Mouse (Mus musculus) thymus, adult 2 months (tissue): ENCODE results near the gene Gm28308. TPM values are rescaled to one million over a fixed set of nuclear protein-coding genes. Genes with fewer than 3 reads are reported as not detected.

Experiments used
- DNase-seq: peaks from one replicate; pipeline ENCODE4 v3.0.0; 2021
- H3K27ac ChIP-seq: fragments of 200-500 bp; 2 replicates; pipeline ENCODE4 v1.5.1; 2012; ENCODE audit warnings: low read length, control low read depth; ENCODE audit not compliant: control insufficient read depth, insufficient read depth
- H3K27me3 ChIP-seq: fragments of 200-500 bp; 2 replicates; pipeline ENCODE4 v1.6.1; 2012; ENCODE audit warnings: mild to moderate bottlenecking, low read length, moderate library complexity, mixed read lengths; ENCODE audit not compliant: control insufficient read depth, insufficient read depth
- H3K36me3 ChIP-seq: fragments of 200-500 bp; 2 replicates; pipeline ENCODE4 v1.6.1; 2012; ENCODE audit warnings: mild to moderate bottlenecking, low read length, moderate library complexity; ENCODE audit not compliant: control insufficient read depth, insufficient read depth
- H3K4me1 ChIP-seq: fragments of 200-500 bp; replicated peaks from 2 replicates; pipeline ENCODE4 v1.6.1; 2012; ENCODE audit warnings: low read length; ENCODE audit not compliant: control insufficient read depth, insufficient read depth
- H3K4me3 ChIP-seq: fragments of 200-500 bp; 2 replicates; pipeline ENCODE4 v1.5.1; 2012; ENCODE audit warnings: mild to moderate bottlenecking, low read length, control low read depth, moderate library complexity; ENCODE audit not compliant: control insufficient read depth, insufficient read depth
- CTCF ChIP-seq: fragments of 200-500 bp; IDR thresholded peaks from 2 replicates; pipeline ENCODE4 v1.5.1; 2012; ENCODE audit warnings: mild to moderate bottlenecking, control low read depth, low read length, moderate library complexity, borderline replicate concordance; ENCODE audit not compliant: control insufficient read depth, poor library complexity, insufficient read depth; ENCODE audit errors: extremely low read depth
- POLR2A ChIP-seq: fragments of 200-500 bp; IDR thresholded peaks from 2 replicates; pipeline ENCODE4 v1.6.1; 2012; ENCODE audit warnings: mild to moderate bottlenecking, low read length, control low read depth, moderate library complexity; ENCODE audit not compliant: control insufficient read depth, poor library complexity, insufficient read depth; ENCODE audit errors: extremely low read depth
- WGBS: fragments of 180-500 bp; shearing (Covaris S2); methylation state at CpG from one replicate; pipeline ENCODE4 v1.1.7; 2018; 5-methylcytosine and 5-hydroxymethylcytosine counted together
- polyA plus RNA-seq: library from polyadenylated mRNA; depleted of rRNA; stranded (reverse); fragments of >200 nt; gene quantifications from 2 replicates; pipeline ENCODE4 v1.2.3, GENCODE M21; 2012

Gm28308 gene
- polyA plus RNA-seq, 1 experiment: 0.24 TPM

DNA sequence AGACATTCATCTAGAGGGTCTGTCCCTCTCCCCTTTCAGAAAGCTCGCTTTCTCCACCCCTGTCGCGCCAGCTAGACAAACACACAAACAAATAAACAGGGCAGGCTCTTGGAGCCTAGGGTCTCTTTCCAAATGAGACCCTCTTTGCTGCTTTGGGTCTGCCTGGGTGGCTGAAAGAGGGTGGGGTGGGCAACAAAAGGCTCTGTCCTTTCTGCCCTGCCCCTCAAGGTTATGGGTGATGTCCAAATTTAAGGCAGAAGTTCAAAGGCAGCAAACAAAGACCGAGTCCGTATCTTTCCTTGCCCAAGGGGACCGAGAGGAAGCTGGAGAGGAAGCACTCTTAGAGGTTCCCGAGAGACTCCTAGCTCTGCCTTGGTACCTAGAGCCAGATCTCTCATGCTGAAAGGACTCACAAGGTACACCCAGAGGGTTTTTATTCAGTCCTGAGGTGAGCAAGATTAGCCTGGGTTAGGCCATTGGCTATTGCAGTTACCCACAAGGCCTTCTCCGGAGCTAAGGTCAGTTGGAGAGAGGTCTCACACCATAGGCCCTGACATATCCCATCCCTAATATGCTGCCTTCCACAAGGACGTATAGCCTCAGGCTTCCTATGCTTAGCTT is 28.0 kb upstream of the Gm28308 start:
- Histone ChIP-seq H3K27ac (no peak overlapping the region), H3K4me1 (peaks cover 12% of the 10 kb centered on the region), H3K27me3 (peaks cover 58% of the 10 kb centered on the region), H3K36me3 (no peaks in the 10 kb centered on the region), H3K4me3 (no peak overlapping the region)
- TF ChIP-seq POLR2A: no peak
- no peak for DNase-seq
- WGBS: 23% methylated on average over 9 of the region's 9 CpGs

DNA sequence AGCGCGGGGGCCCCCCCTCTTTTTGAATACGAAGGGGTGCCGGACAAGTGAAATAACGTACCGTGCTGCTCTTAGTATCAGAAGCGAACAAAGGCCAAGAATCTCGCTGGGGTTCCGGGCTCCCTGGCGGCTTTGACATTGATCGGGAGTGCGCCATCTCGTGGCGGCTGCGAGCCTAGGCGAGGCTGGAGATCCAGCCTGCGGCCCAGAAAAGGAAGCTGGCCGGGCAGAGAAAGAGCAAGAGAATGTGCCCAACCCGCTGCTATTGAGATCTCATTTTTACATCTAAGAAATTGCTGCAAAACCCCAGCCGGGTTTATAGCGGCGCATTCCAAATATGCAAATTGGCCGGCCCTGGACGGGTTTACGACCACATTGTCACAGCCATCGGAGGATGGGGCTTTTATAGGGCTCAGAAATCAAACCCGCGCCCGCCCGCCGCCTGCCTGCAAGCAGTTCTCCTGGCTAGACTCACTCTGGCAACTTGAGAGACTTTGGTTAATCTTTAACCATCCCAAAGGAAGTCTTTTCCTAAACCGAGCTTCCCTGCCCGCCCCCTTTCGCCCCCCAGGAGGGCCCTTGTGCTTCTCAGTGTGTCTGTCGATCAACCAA is 27.4 kb upstream of the Gm28308 start, which contains the start of gene Hoxa10:
Gene Hoxa10, minus strand, starts transcription at position 466 of the 612 bp plus-strand sequence.
- peak; percentile 81 for DNase-seq
- Histone ChIP-seq H3K36me3 (no peaks in the 10 kb centered on the region), H3K4me1 (peaks cover 8% of the 10 kb centered on the region), H3K27ac (no peak within 1 kb of the TSS), H3K4me3 (no peak within 1 kb of the TSS), H3K27me3 (peaks cover 54% of the 10 kb centered on the region)
- 6% methylated on average over 35 of the region's 35 CpGs for WGBS
- TF ChIP-seq CTCF (peak; percentile 95), POLR2A (no peak)

DNA sequence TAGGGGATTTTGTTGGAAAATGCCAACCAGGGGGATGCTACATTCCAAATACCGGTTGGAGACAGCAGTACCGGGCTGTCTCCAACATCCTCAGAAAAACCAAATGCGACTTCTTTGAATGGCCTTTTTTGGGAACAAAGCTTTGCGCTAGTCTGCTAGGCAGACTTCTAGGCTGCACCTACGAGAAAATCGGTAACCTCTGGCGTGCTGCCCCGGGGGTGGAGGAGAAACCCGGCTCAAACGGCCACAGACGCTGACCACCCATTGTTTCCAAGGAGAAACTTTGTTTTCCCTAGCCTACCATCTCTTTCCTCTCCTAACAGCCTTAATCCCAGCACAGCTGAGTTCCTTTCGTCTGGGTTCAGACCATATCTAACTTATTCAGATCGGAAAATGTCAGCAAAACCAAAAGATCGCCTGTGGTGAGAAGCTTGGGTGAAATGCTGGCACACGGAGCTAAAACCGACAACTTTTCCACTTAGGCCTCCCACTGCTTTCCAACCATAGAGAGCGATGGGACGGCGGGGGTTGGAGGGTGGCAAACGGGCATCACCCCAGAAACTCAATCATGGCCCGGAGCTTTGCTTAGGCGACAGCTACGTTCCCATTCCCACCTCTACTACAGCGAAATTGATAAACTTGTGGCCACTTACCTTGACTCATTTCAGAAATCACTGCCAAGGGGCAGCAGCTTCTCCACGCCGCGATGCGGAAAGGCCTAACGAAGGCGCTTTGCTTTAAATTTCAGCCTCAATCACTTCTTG is 26.7 kb upstream of the Gm28308 start:
- Histone ChIP-seq H3K4me3 (no peak overlapping the region), H3K36me3 (no peaks in the 10 kb centered on the region), H3K27ac (no peak overlapping the region), H3K4me1 (peaks cover 1% of the 10 kb centered on the region; the same call in 1 of the 2 replicates), H3K27me3 (peaks cover 50% of the 10 kb centered on the region)
- no peak for DNase-seq
- no peak for TF ChIP-seq CTCF
- no peak for TF ChIP-seq POLR2A
- WGBS: 10% methylated on average over 30 of the region's 30 CpGs

DNA sequence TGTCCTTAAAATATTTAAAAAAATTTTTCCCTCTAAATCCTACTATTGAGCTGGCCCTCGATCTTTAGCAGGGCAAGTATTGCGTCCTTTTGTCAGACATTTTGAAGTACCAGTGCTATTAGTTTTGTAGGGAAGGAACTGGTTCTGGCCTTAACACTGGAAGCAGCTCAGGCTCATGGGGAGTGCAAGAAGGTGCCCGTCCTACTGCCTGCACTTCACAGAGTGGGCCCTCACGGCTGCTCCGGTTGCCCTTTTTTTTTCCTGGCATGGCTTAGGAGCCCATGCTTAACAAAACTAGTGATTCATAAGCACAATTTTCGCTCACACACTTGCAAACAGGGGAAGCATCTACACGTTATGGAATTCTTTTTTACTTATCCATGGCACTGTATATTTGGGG is 25.8 kb upstream of the Gm28308 start:
- DNase-seq: no peak
- TF ChIP-seq POLR2A (no peak), CTCF (no peak)
- 35% methylated on average over 7 of the region's 7 CpGs for WGBS
- H3K27ac ChIP-seq: no peak overlapping the region
- peaks cover 54% of the 10 kb centered on the region for H3K27me3 ChIP-seq
- H3K4me1 ChIP-seq: peaks cover 3% of the 10 kb centered on the region; the same call in 1 of the 2 replicates
- no peaks in the 10 kb centered on the region for H3K36me3 ChIP-seq
- no peak overlapping the region for H3K4me3 ChIP-seq

DNA sequence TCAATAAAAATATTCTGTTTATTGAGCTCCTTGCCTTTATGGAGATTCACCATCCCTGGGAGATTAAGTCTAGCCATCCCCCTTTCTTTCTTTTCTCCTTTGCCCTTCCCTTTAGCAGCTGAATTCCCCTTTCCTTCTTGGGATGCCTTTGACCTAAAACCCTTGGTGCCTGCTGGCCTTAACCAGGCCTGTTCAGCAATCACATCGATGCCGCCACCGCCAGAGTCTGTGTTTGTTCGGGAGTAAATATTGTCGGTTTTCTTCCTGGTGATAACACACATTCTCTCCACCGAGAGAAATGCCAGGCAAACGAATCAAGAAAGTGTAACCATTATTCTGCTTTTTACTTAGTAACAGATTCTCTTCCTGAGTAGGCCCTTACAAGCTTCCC is 25.0 kb upstream of the Gm28308 start:
- H3K4me3 ChIP-seq: no peak overlapping the region
- whole genome bisulfite sequencing: 57% methylated on average over 7 of the region's 7 CpGs

DNA sequence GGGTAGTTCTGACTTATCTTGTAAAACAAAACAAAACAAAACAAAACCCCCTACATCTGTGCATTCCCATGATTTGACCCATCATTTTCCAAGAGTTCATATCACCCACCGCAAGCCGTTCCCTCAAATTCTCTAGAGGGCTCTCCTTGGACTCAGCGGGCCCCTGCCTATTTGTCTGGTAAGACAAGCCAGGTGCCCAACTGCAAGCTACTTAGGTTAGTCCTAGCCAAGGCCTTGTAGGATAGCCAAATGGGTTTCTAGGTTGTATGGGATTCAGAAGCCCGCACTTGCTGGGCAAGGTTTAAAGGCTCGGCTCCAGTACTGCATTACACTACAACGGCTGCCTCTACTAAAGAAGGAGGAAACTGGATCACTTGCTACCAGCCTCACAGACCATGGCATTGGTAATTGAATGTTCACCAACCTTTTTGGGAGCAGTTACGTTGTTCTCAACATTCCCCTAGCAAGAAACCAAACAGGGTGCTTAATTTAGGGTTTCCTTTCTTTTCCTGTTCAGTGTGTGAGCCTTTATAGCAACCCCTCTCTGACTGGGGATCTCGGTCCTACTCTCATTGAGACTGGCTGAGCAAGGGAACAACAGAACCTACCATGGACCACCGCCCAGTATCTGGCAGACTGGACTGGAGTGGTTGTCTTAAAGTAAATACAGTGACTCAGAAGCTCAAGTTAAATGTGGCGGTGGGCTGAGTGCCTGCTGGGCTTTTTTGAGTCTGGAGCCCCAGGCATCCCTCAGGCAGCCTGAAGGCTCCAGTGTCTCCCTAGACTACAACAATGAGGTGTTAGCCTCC is 24.4 kb upstream of the Gm28308 start:
- H3K27me3 ChIP-seq: peaks cover 50% of the 10 kb centered on the region
- DNase-seq: no peak
- no peak overlapping the region for H3K4me3 ChIP-seq
- no peaks in the 10 kb centered on the region for H3K36me3 ChIP-seq
- WGBS: 86% methylated on average over 10 of the region's 10 CpGs
- TF ChIP-seq CTCF: no peak
- no peak for TF ChIP-seq POLR2A
- H3K27ac ChIP-seq: no peak overlapping the region
- H3K4me1 ChIP-seq: peaks cover 5% of the 10 kb centered on the region; the same call in 1 of the 2 replicates

More for the DNA sequence above, 25.0 kb upstream of the Gm28308 start:
- peaks cover 49% of the 10 kb centered on the region for H3K27me3 ChIP-seq
- no peak for DNase-seq
- H3K4me1 ChIP-seq: peaks cover 5% of the 10 kb centered on the region; the same call in 1 of the 2 replicates
- no peaks in the 10 kb centered on the region for H3K36me3 ChIP-seq
- TF ChIP-seq CTCF (no peak), POLR2A (no peak)
- no peak overlapping the region for H3K27ac ChIP-seq
